Mouse (Mus musculus) heart, embryonic 12.5 days (tissue): ENCODE measurements around the gene Gabpb1. TPM values are rescaled to one million over a fixed set of nuclear protein-coding genes. Genes with fewer than 3 reads are reported as not detected.
A peak's percentile ranks its signal among the peaks of the same experiment; 100 is the strongest.

Experiments used
- ATAC-seq: fragments of 200-750 bp; cut with Nextera tagmentation; 2 replicates; pipeline ENCODE4 v1.8.0; 2017; ENCODE audit warnings: moderate TSS enrichment, moderate library complexity; ENCODE audit not compliant: insufficient number of reproducible peaks, low FRiP score
- H3K27ac ChIP-seq: fragments of 300-500 bp; sonication (generic); 2 replicates; pipeline ENCODE4 v1.5.1; 2016; ENCODE audit warnings: mild to moderate bottlenecking, moderate library complexity; ENCODE audit not compliant: poor library complexity, severe bottlenecking
- H3K27me3 ChIP-seq: fragments of 300-500 bp; sonication (generic); replicated peaks from 2 replicates; pipeline ENCODE4 v1.6.1; 2016; ENCODE audit warnings: mild to moderate bottlenecking, moderate library complexity
- H3K36me3 ChIP-seq: fragments of 300-500 bp; sonication (generic); 2 replicates; pipeline ENCODE4 v1.6.1; 2016; ENCODE audit warnings: mild to moderate bottlenecking, moderate library complexity
- H3K4me1 ChIP-seq: fragments of 300-500 bp; sonication (generic); replicated peaks from 2 replicates; pipeline ENCODE4 v1.6.1; 2016; ENCODE audit warnings: mild to moderate bottlenecking
- H3K4me2 ChIP-seq: fragments of 300-500 bp; sonication (generic); 2 replicates; pipeline ENCODE4 v1.6.1; 2016; ENCODE audit warnings: mild to moderate bottlenecking, moderate library complexity
- H3K4me3 ChIP-seq: fragments of 300-500 bp; sonication (generic); 2 replicates; pipeline ENCODE4 v1.5.1; 2016; ENCODE audit warnings: mild to moderate bottlenecking
- H3K9ac ChIP-seq: fragments of 300-500 bp; sonication (generic); 2 replicates; pipeline ENCODE4 v1.6.1; 2016; ENCODE audit warnings: mild to moderate bottlenecking, moderate library complexity
- H3K9me3 ChIP-seq: fragments of 300-500 bp; sonication (generic); replicated peaks from 2 replicates; pipeline ENCODE4 v1.6.1; 2016; ENCODE audit warnings: mild to moderate bottlenecking, moderate library complexity
- WGBS: fragments of 180-500 bp; shearing (Covaris S2); methylation state at CpG from one replicate; pipeline ENCODE4 v1.1.7; 2016; 5-methylcytosine and 5-hydroxymethylcytosine counted together
- polyA plus RNA-seq: library from polyadenylated mRNA; unstranded; fragments of >200 nt; fragmentation: Nextera tagmentation; extraction: Ambion mirVana; gene quantifications from 2 replicates; pipeline ENCODE4 v1.2.1, GENCODE M21; 2016

Gabpb1 gene
- polyA plus RNA-seq, 1 experiment from 2014 or later, result 39.0 TPM

DNA sequence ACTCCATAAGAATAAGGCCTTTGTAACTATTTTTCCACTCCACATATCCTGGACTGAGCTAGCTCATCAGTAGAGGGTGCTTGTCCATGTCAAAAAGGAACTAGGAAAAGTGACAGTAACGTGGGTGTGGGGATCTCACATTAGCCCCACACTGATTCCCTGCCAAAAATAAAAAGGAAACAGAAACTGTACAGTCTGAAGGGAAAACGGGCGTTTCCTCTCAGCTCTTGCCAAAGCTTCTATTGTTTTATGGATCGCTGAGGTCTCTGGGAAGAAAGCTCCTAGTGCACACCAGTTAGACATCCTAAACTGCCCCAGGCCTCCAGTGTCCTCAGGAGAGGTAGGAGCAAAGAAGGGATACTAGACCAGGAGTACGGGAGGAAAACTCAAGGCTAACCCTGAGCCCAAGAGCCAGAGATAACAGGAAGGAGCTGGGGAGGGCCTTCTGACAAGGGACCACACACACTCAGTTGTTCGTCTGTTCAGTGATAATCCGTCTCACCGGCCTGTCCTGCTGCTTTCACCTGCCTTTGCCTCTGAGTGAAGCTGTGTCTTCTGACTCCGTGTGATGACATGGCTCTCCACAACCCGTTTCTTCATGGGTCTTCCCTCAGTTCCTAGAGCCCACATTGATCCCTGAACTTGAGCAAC, 68.5 kb downstream of the Gabpb1 start:
- Histone ChIP-seq H3K4me3 (no peak overlapping the region), H3K9me3 (no peaks in the 10 kb centered on the region), H3K9ac (no peak overlapping the region), H3K4me1 (0 out of 2 replicates have a peak, but pooled peaks cover 6% of the 10 kb centered on the region), H3K27ac (0 out of 2 replicates have a peak overlapping the region, but pooled peaks have one; percentile 13), H3K36me3 (no peaks in the 10 kb centered on the region), H3K27me3 (no peaks in the 10 kb centered on the region), H3K4me2 (no peak overlapping the region)
- 39% methylated on average over 10 of the region's 10 CpGs for WGBS
- ATAC-seq, result peak; percentile 48; the same call in 1 of the 2 replicates

DNA sequence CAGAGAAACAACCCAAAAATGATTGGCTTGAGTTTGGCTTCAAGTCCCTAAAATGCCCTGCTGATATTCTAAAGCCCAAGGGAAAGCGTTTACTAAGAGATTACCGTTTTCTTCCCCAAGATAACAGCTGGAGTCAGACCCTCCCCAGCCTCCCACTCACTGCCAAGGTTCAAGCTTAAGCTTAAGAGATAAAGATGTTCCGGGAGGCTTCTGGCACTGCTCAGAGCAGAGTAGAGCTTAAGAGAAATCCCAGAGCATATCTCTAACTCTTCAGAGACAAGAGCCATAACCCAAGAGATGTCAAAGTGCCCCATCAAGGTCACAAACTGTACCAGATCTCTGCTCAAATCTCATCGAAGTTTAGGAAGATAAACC, 69.5 kb downstream of the Gabpb1 start:
- no peaks in the 10 kb centered on the region for H3K9me3 ChIP-seq
- H3K4me1 ChIP-seq, result 0 out of 2 replicates have a peak, but pooled peaks cover 6% of the 10 kb centered on the region
- no peak overlapping the region for H3K27ac ChIP-seq
- H3K4me2 ChIP-seq, result no peak overlapping the region
- H3K4me3 ChIP-seq, result no peak overlapping the region
- 22% methylated on average over 4 of the region's 4 CpGs for WGBS
- ATAC-seq, result no peak
- no peak overlapping the region for H3K9ac ChIP-seq
- H3K27me3 ChIP-seq, result no peaks in the 10 kb centered on the region; the same call in 1 of the 2 replicates
- no peaks in the 10 kb centered on the region for H3K36me3 ChIP-seq

DNA sequence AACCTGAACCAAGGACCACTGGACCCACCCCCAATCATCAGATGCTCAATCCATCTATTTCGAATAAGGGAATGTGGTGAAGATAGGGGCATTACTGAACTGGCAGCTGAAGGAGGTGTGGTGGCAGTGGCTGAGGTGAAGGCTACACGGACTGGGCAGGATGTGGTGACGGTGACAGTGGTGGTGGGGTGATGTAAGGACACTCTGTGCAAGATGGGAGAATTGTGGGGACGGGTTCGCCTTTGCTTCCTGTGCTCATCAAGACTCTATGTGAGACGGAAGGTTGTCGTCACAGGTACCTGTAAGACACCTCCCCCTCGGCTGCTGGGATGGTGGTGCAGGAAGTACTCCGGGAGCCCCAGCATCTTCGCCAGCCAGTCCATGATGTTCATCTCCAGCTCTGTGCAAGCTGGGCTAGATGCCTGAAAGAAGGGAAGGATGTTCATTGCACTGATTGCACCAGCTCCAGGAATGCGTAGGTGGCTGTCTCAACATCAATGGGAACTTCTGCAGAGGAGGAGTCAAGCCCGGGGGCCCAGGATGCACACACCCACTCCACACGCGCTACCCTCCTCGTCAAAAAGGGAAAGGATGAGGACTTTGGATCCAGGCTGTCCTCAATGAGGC, 70.0 kb downstream of the Gabpb1 start:
- Histone ChIP-seq H3K4me3 (no peak overlapping the region), H3K4me2 (no peak overlapping the region), H3K27ac (no peak overlapping the region), H3K27me3 (no peaks in the 10 kb centered on the region; the same call in 1 of the 2 replicates), H3K4me1 (0 out of 2 replicates have a peak, but pooled peaks cover 6% of the 10 kb centered on the region), H3K9ac (no peak overlapping the region), H3K36me3 (no peaks in the 10 kb centered on the region), H3K9me3 (no peaks in the 10 kb centered on the region)
- WGBS, result 67% methylated on average over 15 of the region's 15 CpGs
- ATAC-seq, result no peak

DNA sequence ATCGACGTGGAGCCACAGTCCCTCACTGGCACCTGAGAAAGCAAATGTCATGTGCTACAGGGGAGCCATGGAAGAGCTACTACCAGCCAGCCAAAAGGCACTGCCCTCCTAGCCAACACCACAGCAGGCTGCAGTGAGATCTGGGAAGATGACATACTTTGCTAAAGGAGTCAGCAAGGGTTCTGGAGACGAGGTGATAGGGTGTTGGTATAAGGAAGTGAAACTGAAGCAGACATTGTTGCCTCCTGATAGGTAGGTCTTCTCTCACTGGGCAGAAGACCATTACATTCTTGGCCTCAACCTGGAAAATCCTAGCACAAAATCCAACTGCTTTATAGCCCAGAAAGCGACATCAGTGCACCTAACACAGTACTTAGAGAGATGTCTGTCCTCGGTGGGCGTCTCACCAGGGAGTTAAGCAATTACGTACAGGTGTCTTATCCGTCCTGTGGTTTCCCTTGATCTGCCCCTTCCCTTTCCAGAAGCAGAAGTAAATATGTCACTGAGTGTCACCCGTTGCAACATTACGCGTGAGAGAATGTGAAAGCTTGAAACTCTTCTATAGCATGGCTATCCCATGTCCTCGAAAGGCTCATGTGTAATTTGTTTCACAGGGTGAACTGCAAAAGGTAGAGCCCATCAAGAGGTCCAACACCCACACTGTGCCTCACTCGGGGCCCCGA, 74.1 kb downstream of the Gabpb1 start:
- Histone ChIP-seq H3K4me2 (no peak overlapping the region), H3K9ac (no peak overlapping the region), H3K27ac (no peak overlapping the region), H3K9me3 (no peaks in the 10 kb centered on the region), H3K36me3 (no peaks in the 10 kb centered on the region), H3K4me1 (0 out of 2 replicates have a peak, but pooled peaks cover 4% of the 10 kb centered on the region), H3K4me3 (no peak overlapping the region), H3K27me3 (peaks cover 9% of the 10 kb centered on the region)
- WGBS, result 81% methylated on average over 14 of the region's 14 CpGs
- ATAC-seq, result no peak

DNA sequence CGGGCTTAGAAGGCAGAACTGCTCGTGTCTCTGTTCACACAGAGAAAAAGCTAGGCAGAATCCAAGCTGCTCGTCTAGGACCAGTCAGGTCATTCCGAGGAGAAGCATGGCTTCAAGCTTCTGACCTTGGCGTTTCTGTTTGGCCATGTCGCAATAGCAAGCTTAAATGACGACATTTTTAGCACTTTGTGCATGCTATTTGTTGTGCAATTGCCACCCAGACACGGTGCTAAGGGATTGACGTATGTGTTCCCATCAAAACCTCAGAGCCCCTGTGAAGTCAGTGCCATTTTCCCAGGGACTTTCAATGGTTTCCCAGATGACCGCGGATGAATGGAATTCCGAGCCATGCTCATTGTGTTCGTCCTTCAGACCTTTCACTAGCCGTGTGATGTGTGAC, 75.6 kb downstream of the Gabpb1 start:
- no peak overlapping the region for H3K4me3 ChIP-seq
- ATAC-seq, result no peak
- H3K27me3 ChIP-seq, result peaks cover 9% of the 10 kb centered on the region
- H3K9me3 ChIP-seq, result no peaks in the 10 kb centered on the region
- 0 out of 2 replicates have a peak, but pooled peaks cover 3% of the 10 kb centered on the region for H3K4me1 ChIP-seq
- no peak overlapping the region for H3K4me2 ChIP-seq
- H3K36me3 ChIP-seq, result no peaks in the 10 kb centered on the region
- H3K27ac ChIP-seq, result no peak overlapping the region
- no peak overlapping the region for H3K9ac ChIP-seq
- 78% methylated on average over 14 of the region's 14 CpGs for WGBS

DNA sequence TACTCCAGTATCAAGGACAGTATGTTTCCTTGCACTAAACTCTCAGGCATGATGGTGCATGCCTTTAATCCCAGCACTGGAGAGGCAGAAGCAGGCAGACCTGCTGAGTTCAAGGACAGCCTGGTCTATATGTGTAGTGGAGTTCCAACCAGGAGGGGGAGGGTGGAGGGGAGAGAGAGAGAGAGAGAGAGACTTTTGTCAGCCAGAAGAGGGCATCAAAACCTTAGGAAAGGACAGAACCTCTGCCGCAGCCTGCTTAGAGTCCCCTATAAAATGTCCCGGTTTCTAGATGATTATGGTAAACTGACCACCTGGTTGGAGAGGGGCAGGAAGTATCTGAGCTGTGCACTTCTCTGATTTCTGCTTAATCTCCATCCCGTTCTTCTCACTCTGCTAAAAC, 77.1 kb downstream of the Gabpb1 start:
- H3K4me3 ChIP-seq, result no peak overlapping the region
- ATAC-seq, result no peak
- no peaks in the 10 kb centered on the region for H3K36me3 ChIP-seq
- no peak overlapping the region for H3K9ac ChIP-seq
- H3K9me3 ChIP-seq, result no peaks in the 10 kb centered on the region
- peak overlapping the region; percentile 31 for H3K4me2 ChIP-seq
- peaks cover 9% of the 10 kb centered on the region for H3K27me3 ChIP-seq
- 4% methylated on average over 3 of the region's 3 CpGs for WGBS
- H3K4me1 ChIP-seq, result 0 out of 2 replicates have a peak, but pooled peaks cover 3% of the 10 kb centered on the region
- no peak overlapping the region for H3K27ac ChIP-seq

DNA sequence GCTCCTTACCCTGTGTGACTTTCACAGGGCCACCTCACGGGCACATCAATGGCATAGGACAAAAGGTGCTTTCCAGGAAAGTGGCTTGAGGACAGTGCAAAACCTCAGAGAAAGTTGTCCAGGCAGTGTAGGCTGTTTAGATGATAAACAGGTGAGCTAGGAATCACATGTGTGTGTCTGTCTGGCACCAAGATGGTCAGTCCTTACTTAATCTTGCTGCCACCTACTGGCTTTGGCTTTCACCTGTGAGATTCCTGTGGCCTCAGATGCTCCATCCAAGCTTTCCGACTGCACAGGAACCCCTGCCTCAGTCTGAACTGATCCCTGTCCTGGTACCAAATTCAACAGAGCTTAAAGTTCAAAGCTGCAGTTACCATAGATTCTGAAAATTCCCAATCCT, 77.8 kb downstream of the Gabpb1 start:
- 55% methylated on average over 2 of the region's 2 CpGs for WGBS
- no peak overlapping the region for H3K9ac ChIP-seq
- no peaks in the 10 kb centered on the region for H3K9me3 ChIP-seq
- H3K4me2 ChIP-seq, result no peak overlapping the region
- ATAC-seq, result no peak
- 0 out of 2 replicates have a peak, but pooled peaks cover 3% of the 10 kb centered on the region for H3K4me1 ChIP-seq
- no peak overlapping the region for H3K27ac ChIP-seq
- peaks cover 9% of the 10 kb centered on the region for H3K27me3 ChIP-seq
- H3K4me3 ChIP-seq, result no peak overlapping the region
- H3K36me3 ChIP-seq, result no peaks in the 10 kb centered on the region

DNA sequence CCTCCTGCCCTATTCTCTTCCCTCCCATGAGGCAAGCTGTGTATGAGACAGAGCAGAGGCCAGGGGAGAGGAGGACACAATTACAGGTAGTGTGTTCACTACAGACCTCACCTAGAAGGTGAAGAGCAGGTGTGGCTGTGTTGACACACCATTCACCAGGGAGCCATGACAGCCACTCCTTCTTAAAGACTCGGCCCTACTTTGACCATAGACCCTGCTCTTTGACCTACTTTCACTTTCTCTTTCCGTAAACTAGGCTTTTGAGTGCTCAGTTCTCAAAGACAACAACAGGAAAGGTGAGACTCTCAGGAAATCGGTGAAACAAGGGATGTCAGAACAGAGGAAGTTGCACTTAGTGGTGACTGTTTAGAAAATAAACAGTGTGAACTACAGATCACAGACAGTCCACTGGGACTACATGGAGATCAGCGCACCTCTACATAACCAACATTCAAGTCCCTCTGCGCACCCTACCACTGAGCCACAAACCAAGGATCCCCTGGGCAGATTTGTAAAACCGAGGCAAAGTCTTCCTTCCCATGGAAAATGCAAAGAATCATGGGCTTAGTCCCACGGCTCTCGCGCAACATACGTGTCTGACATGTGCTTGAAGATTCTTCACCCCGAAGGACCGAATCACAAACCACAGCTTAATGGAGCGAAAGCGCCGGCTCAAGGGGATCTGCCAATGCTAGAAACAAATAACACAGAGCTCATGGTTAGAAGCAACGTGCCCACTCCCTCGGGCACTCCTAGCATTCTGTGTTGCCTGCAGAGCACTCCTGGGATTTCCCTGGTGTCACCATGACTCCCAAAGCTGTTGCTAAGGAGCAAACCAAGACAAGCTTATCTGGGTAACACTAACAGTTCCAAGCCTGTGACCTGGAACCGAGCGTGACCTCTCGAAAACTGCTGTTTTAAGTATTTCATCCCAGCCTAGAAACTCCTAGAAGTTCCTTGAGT, 78.6 kb downstream of the Gabpb1 start:
- no peaks in the 10 kb centered on the region for H3K36me3 ChIP-seq
- 0 out of 2 replicates have a peak, but pooled peaks cover 3% of the 10 kb centered on the region for H3K4me1 ChIP-seq
- 72% methylated on average over 20 of the region's 20 CpGs for WGBS
- H3K9me3 ChIP-seq, result no peaks in the 10 kb centered on the region
- H3K4me2 ChIP-seq, result no peak overlapping the region
- no peak overlapping the region for H3K9ac ChIP-seq
- no peak for ATAC-seq
- peaks cover 9% of the 10 kb centered on the region for H3K27me3 ChIP-seq
- H3K4me3 ChIP-seq, result no peak overlapping the region
- H3K27ac ChIP-seq, result no peak overlapping the region

DNA sequence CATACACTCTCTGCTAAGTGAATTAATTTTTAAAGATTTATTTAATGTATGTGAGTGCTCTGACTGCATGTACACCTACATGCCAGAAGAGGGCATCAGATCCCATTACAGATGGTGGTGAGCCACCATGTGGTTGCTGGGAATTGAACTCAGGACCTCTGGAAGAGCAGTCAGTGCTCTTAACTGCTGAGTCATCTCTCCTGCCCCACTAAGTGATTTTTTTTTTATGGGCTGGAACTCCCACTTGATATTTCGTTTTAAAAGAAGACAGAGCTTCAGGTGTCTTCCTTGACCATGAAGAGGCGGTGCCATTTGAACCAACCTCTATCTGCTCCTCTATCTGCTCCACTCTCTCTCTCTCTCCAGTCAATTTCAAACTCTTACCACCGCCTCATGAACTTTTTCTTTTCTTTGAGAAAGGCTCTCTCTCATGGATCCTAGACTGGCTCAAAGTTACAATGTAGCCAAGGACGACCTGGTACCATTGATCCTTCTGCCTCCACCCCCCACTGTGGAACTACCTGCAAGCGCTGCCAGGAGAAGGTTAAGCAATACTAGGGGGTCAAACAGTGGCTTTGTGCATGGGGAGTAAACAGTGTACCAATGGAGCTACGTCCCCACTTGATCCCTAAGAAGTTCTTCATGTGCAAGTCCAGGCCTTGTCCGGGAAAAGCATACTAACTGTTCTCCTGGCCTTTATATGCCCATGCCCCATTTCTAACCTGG, 79.6 kb downstream of the Gabpb1 start:
- WGBS, result 82% methylated on average over 7 of the region's 7 CpGs
- peaks cover 9% of the 10 kb centered on the region for H3K27me3 ChIP-seq
- H3K4me3 ChIP-seq, result no peak overlapping the region
- no peak overlapping the region for H3K4me2 ChIP-seq
- no peak for ATAC-seq
- 0 out of 2 replicates have a peak, but pooled peaks cover 3% of the 10 kb centered on the region for H3K4me1 ChIP-seq
- no peaks in the 10 kb centered on the region for H3K36me3 ChIP-seq
- H3K9ac ChIP-seq, result no peak overlapping the region
- no peaks in the 10 kb centered on the region for H3K9me3 ChIP-seq
- H3K27ac ChIP-seq, result no peak overlapping the region
